Mouse (Mus musculus): ENCODE results near the gene Msi2. TPM values are rescaled to one million over a fixed set of nuclear protein-coding genes. Genes with fewer than 3 reads are reported as not detected.

The Msi2 gene
- polyA plus RNA-seq, 1 experiment from 2014 or later: 20.2 TPM

- Histone ChIP-seq H3K4me3 (no peak overlapping the region), H3K36me3 (replicated peaks) (peaks cover 28% of the 10 kb centered on the region), H3K9me3 (no peaks in the 10 kb centered on the region), H3K4me1 (peaks cover 39% of the 10 kb centered on the region), H3K27ac (replicated peaks) (no peak overlapping the region), H3K27me3 (replicated peaks; ENCODE audit: low read depth, poor library complexity, severe bottlenecking) (no peaks in the 10 kb centered on the region)
- no peak for DNase-seq (ENCODE audit: low spot score)
- WGBS: 89% methylated on average over 2 of the region's 2 CpGs
Measured at GRCm38 (mm10) chr11:88492585-88492984, 225.7 kb downstream of the Msi2 start.

- Histone ChIP-seq H3K27ac (replicated peaks) (no peak overlapping the region), H3K36me3 (replicated peaks) (peaks cover 27% of the 10 kb centered on the region), H3K4me1 (peaks cover 48% of the 10 kb centered on the region), H3K4me3 (no peak overlapping the region), H3K9me3 (no peaks in the 10 kb centered on the region), H3K27me3 (replicated peaks; ENCODE audit: low read depth, poor library complexity, severe bottlenecking) (no peaks in the 10 kb centered on the region)
- DNase-seq (ENCODE audit: low spot score): no peak
- WGBS: 79% methylated on average over 4 of the region's 4 CpGs
Measured at GRCm38 (mm10) chr11:88489985-88490384, 228.3 kb downstream of the Msi2 start.

- peaks cover 24% of the 10 kb centered on the region for H3K36me3 ChIP-seq (replicated peaks)
- WGBS: 84% methylated on average over 17 of the region's 17 CpGs
- 0 out of 2 replicates have a peak overlapping the region, but pooled peaks have one; percentile 48 for H3K27ac ChIP-seq (replicated peaks)
- no peak overlapping the region for H3K4me3 ChIP-seq
- peaks cover 55% of the 10 kb centered on the region for H3K4me1 ChIP-seq
- H3K27me3 ChIP-seq (replicated peaks; ENCODE audit: low read depth, poor library complexity, severe bottlenecking): no peaks in the 10 kb centered on the region
- no peaks in the 10 kb centered on the region for H3K9me3 ChIP-seq
- DNase-seq (ENCODE audit: low spot score): no peak
Measured at GRCm38 (mm10) chr11:88488941-88489724, 229.2 kb downstream of the Msi2 start.

- no peak for DNase-seq (ENCODE audit: low spot score)
- Histone ChIP-seq H3K4me3 (no peak overlapping the region), H3K27ac (replicated peaks) (peak overlapping the region; percentile 48; the same call in 1 of the 2 replicates), H3K36me3 (replicated peaks) (peaks cover 25% of the 10 kb centered on the region), H3K4me1 (peaks cover 63% of the 10 kb centered on the region), H3K9me3 (no peaks in the 10 kb centered on the region), H3K27me3 (replicated peaks; ENCODE audit: low read depth, poor library complexity, severe bottlenecking) (no peaks in the 10 kb centered on the region)
- WGBS: 86% methylated on average over 13 of the region's 13 CpGs
Measured at GRCm38 (mm10) chr11:88488175-88488940, 230.0 kb downstream of the Msi2 start.

- DNase-seq (ENCODE audit: low spot score): no peak
- Histone ChIP-seq H3K27me3 (replicated peaks; ENCODE audit: low read depth, poor library complexity, severe bottlenecking) (no peaks in the 10 kb centered on the region), H3K9me3 (no peaks in the 10 kb centered on the region), H3K36me3 (replicated peaks) (peaks cover 25% of the 10 kb centered on the region), H3K27ac (replicated peaks) (peak overlapping the region; percentile 55; the same call in 1 of the 2 replicates), H3K4me3 (no peak overlapping the region), H3K4me1 (peaks cover 71% of the 10 kb centered on the region)
- 84% methylated on average over 1 of the region's 1 CpGs for WGBS
Measured at GRCm38 (mm10) chr11:88485987-88486386, 232.3 kb downstream of the Msi2 start.

GRCm38 (mm10) chr11:88485088-88485487 is 233.2 kb downstream of the Msi2 start:
- peaks cover 77% of the 10 kb centered on the region for H3K4me1 ChIP-seq
- 61% methylated on average over 4 of the region's 4 CpGs for WGBS
- peak overlapping the region; percentile 55 for H3K27ac ChIP-seq (replicated peaks)
- H3K27me3 ChIP-seq (replicated peaks; ENCODE audit: low read depth, poor library complexity, severe bottlenecking): no peaks in the 10 kb centered on the region
- no peak for DNase-seq (ENCODE audit: low spot score)
- H3K36me3 ChIP-seq (replicated peaks): peaks cover 25% of the 10 kb centered on the region
- no peak overlapping the region for H3K4me3 ChIP-seq
- H3K9me3 ChIP-seq: no peaks in the 10 kb centered on the region

- Histone ChIP-seq H3K27me3 (replicated peaks; ENCODE audit: low read depth, poor library complexity, severe bottlenecking) (no peaks in the 10 kb centered on the region), H3K4me3 (no peak overlapping the region), H3K9me3 (no peaks in the 10 kb centered on the region), H3K27ac (replicated peaks) (0 out of 2 replicates have a peak overlapping the region, but pooled peaks have one; percentile 84), H3K36me3 (replicated peaks) (peaks cover 29% of the 10 kb centered on the region), H3K4me1 (peaks cover 77% of the 10 kb centered on the region)
- DNase-seq (ENCODE audit: low spot score): no peak
- WGBS: 88% methylated on average over 3 of the region's 3 CpGs
Measured at GRCm38 (mm10) chr11:88484047-88484446, 234.3 kb downstream of the Msi2 start.

- 51% methylated on average over 11 of the region's 11 CpGs for WGBS
- Histone ChIP-seq H3K9me3 (no peaks in the 10 kb centered on the region), H3K4me3 (no peak overlapping the region), H3K27me3 (replicated peaks; ENCODE audit: low read depth, poor library complexity, severe bottlenecking) (no peaks in the 10 kb centered on the region), H3K4me1 (peaks cover 81% of the 10 kb centered on the region), H3K36me3 (replicated peaks) (peaks cover 34% of the 10 kb centered on the region), H3K27ac (replicated peaks) (peak overlapping the region; percentile 84)
- DNase-seq (ENCODE audit: low spot score): no peak
Measured at GRCm38 (mm10) chr11:88482636-88483035, 235.7 kb downstream of the Msi2 start.

- H3K4me1 ChIP-seq: peaks cover 81% of the 10 kb centered on the region
- no peak for DNase-seq (ENCODE audit: low spot score)
- WGBS: 60% methylated on average over 6 of the region's 6 CpGs
- H3K4me3 ChIP-seq: peak overlapping the region; percentile 9; the same call in 1 of the 2 replicates
- H3K27ac ChIP-seq (replicated peaks): peak overlapping the region; percentile 84
- H3K9me3 ChIP-seq: no peaks in the 10 kb centered on the region
- peaks cover 38% of the 10 kb centered on the region for H3K36me3 ChIP-seq (replicated peaks)
- no peaks in the 10 kb centered on the region for H3K27me3 ChIP-seq (replicated peaks; ENCODE audit: low read depth, poor library complexity, severe bottlenecking)
Measured at GRCm38 (mm10) chr11:88482236-88482635, 236.1 kb downstream of the Msi2 start.

GRCm38 (mm10) chr11:88481602-88482161 is 236.6 kb downstream of the Msi2 start:
- Histone ChIP-seq H3K9me3 (no peaks in the 10 kb centered on the region), H3K27me3 (replicated peaks; ENCODE audit: low read depth, poor library complexity, severe bottlenecking) (no peaks in the 10 kb centered on the region), H3K36me3 (replicated peaks) (peaks cover 43% of the 10 kb centered on the region), H3K4me1 (peaks cover 81% of the 10 kb centered on the region), H3K4me3 (peak overlapping the region; percentile 11; the same call in 1 of the 2 replicates), H3K27ac (replicated peaks) (peak overlapping the region; percentile 84)
- peak; percentile 74 for DNase-seq (ENCODE audit: low spot score)
- WGBS: 57% methylated on average over 7 of the region's 7 CpGs

GRCm38 (mm10) chr11:88481092-88481601 is 237.2 kb downstream of the Msi2 start:
- Histone ChIP-seq H3K4me3 (peak overlapping the region; percentile 11; the same call in 1 of the 2 replicates), H3K27ac (replicated peaks) (peak overlapping the region; percentile 84), H3K27me3 (replicated peaks; ENCODE audit: low read depth, poor library complexity, severe bottlenecking) (no peaks in the 10 kb centered on the region), H3K9me3 (no peaks in the 10 kb centered on the region), H3K36me3 (replicated peaks) (peaks cover 48% of the 10 kb centered on the region), H3K4me1 (peaks cover 82% of the 10 kb centered on the region)
- WGBS: 64% methylated on average over 9 of the region's 9 CpGs
- no peak for DNase-seq (ENCODE audit: low spot score)

- H3K4me3 ChIP-seq: no peak overlapping the region
- WGBS: 86% methylated on average over 5 of the region's 5 CpGs
- no peak for DNase-seq (ENCODE audit: low spot score)
- H3K27ac ChIP-seq (replicated peaks): no peak overlapping the region; the same call in 1 of the 2 replicates
- peaks cover 81% of the 10 kb centered on the region for H3K4me1 ChIP-seq
- peaks cover 55% of the 10 kb centered on the region for H3K36me3 ChIP-seq (replicated peaks)
- H3K9me3 ChIP-seq: no peaks in the 10 kb centered on the region
- no peaks in the 10 kb centered on the region for H3K27me3 ChIP-seq (replicated peaks; ENCODE audit: low read depth, poor library complexity, severe bottlenecking)
Measured at GRCm38 (mm10) chr11:88479498-88479897, 238.8 kb downstream of the Msi2 start.

All from embryonic facial prominence, embryonic 10.5 days (tissue).